Mouse (Mus musculus) MEL (cell line): ENCODE data around the gene Rnf227.

Experiments
- CTCF ChIP-seq, 3 experiments: IDR thresholded peaks in 2 of 3; conservative IDR thresholded peaks in 1 of 3; 2 replicates each; pipeline ENCODE4 v1.5.1; 2011 to 2012; ENCODE audit warnings: low read length in 3 of 3, low read depth in 2 of 3, mild to moderate bottlenecking in 2 of 3, improper control_type of control experiment in 1 of 3, inconsistent platforms in 1 of 3, mixed read lengths in 1 of 3, moderate library complexity in 1 of 3; ENCODE audit not compliant: control insufficient read depth in 1 of 3, insufficient read depth in 1 of 3, poor library complexity in 1 of 3, severe bottlenecking in 1 of 3
- JUND ChIP-seq: IDR thresholded peaks from 2 replicates; pipeline ENCODE4 v1.6.1; 2011; ENCODE audit warnings: low read depth, mild to moderate bottlenecking, improper control_type of control experiment, low read length
- MEF2A ChIP-seq: IDR thresholded peaks from 2 replicates; pipeline ENCODE4 v1.6.1; 2014; ENCODE audit warnings: low read depth, mild to moderate bottlenecking, inconsistent platforms, low read length, improper control_type of control experiment; ENCODE audit not compliant: poor library complexity, insufficient replicate concordance, severe bottlenecking; ENCODE audit errors: extremely low read depth
- POLR2AphosphoS2 ChIP-seq: IDR thresholded peaks from 2 replicates; pipeline ENCODE4 v1.6.1; 2011; ENCODE audit warnings: low read length, improper control_type of control experiment
- SMC3 ChIP-seq: IDR thresholded peaks from 2 replicates; pipeline ENCODE4 v1.6.1; 2011; ENCODE audit warnings: low read depth, low read length, improper control_type of control experiment
- TBP ChIP-seq: IDR thresholded peaks from 2 replicates; pipeline ENCODE4 v1.8.0; 2011; ENCODE audit warnings: low read depth, low read length, improper control_type of control experiment
- UBTF ChIP-seq: IDR thresholded peaks from 2 replicates; pipeline ENCODE4 v1.6.1; 2012; ENCODE audit warnings: low read depth, mild to moderate bottlenecking, inconsistent platforms, low read length, improper control_type of control experiment, moderate library complexity, borderline replicate concordance; ENCODE audit not compliant: insufficient read depth
- USF1 ChIP-seq: IDR thresholded peaks from 2 replicates; pipeline ENCODE4 v1.6.1; 2014; ENCODE audit warnings: low read depth, mild to moderate bottlenecking, inconsistent platforms, low read length, improper control_type of control experiment, moderate library complexity
- ZC3H11A ChIP-seq: IDR thresholded peaks from 2 replicates; pipeline ENCODE4 v1.6.1; 2012; ENCODE audit warnings: low read depth, mild to moderate bottlenecking, inconsistent platforms, low read length, improper control_type of control experiment

GRCm38 (mm10) chr11:69298231-69298630, 42.0 kb upstream of the Rnf227 start:
- TF ChIP-seq POLR2AphosphoS2 (no peak), JUND (no peak), MEF2A (no peak), CTCF (IDR thresholded peaks at IDR 0.05 in 2 of 3, conservative IDR thresholded peaks at IDR 0.05 in 1 of 3; ENCODE audit: control insufficient read depth in 1 of 3, insufficient read depth in 1 of 3, low read depth in 2 of 3, low read length in 3 of 3, poor library complexity in 1 of 3, severe bottlenecking in 1 of 3) (no peak), UBTF (no peak), ZC3H11A (no peak), SMC3 (no peak), TBP (no peak), USF1 (no peak)
